Mouse (Mus musculus) E14TG2a.4 (cell line): ENCODE data around the gene Ywhaq.

ENCODE experiments used
- H3K27me3 ChIP-seq: 2 replicates; pipeline ENCODE4 v1.6.1; 2014; ENCODE audit warnings: low read length, control low read depth; ENCODE audit not compliant: insufficient read depth
- H3K36me3 ChIP-seq: 2 replicates; pipeline ENCODE4 v1.6.1; 2014; ENCODE audit warnings: low read length, control low read depth; ENCODE audit not compliant: insufficient read depth
- H3K4me1 ChIP-seq: replicated peaks from 2 replicates; pipeline ENCODE4 v1.6.1; 2014; ENCODE audit warnings: low read depth, low read length, control low read depth
- H3K4me3 ChIP-seq: replicated peaks from 2 replicates; pipeline ENCODE4 v1.5.1; 2014; ENCODE audit warnings: mild to moderate bottlenecking, low read length
- H3K9me3 ChIP-seq: 2 replicates; pipeline ENCODE4 v1.6.1; 2014; ENCODE audit warnings: low read length, control low read depth
- CTCF ChIP-seq: conservative IDR thresholded peaks from 2 replicates; pipeline ENCODE4 v1.5.1; 2014; ENCODE audit warnings: low read length
- NANOG ChIP-seq: IDR thresholded peaks from 2 replicates; pipeline ENCODE4 v1.6.1; 2014; ENCODE audit warnings: borderline replicate concordance, low read length, mixed read lengths
- POU5F1 ChIP-seq: IDR thresholded peaks from 2 replicates; pipeline ENCODE4 v1.6.1; 2014; ENCODE audit warnings: low read length, borderline replicate concordance

Ywhaq gene

GRCm38 (mm10) chr12:21368376-21369086 is 48.9 kb downstream of the Ywhaq start:
- Histone ChIP-seq H3K4me3 (no peak overlapping the region), H3K27me3 (no peaks in the 10 kb centered on the region), H3K4me1 (peaks cover 43% of the 10 kb centered on the region), H3K36me3 (peaks cover 15% of the 10 kb centered on the region), H3K9me3 (no peaks in the 10 kb centered on the region)
- no peak for TF ChIP-seq POU5F1
- TF ChIP-seq CTCF: no peak
- TF ChIP-seq NANOG: no peak

GRCm38 (mm10) chr12:21364624-21365435 is 52.6 kb downstream of the Ywhaq start:
- Histone ChIP-seq H3K27me3 (no peaks in the 10 kb centered on the region), H3K4me1 (peaks cover 42% of the 10 kb centered on the region), H3K4me3 (no peak overlapping the region), H3K36me3 (peaks cover 20% of the 10 kb centered on the region), H3K9me3 (no peaks in the 10 kb centered on the region)
- TF ChIP-seq CTCF: no peak
- TF ChIP-seq NANOG: no peak
- TF ChIP-seq POU5F1: no peak

- no peak overlapping the region for H3K4me3 ChIP-seq
- TF ChIP-seq CTCF (no peak), NANOG (no peak), POU5F1 (no peak)
These were observed 54.2 kb downstream of the Ywhaq start for GRCm38 (mm10) chr12:21363195-21363594.

GRCm38 (mm10) chr12:21362686-21363085 is 54.8 kb downstream of the Ywhaq start:
- H3K4me3 ChIP-seq: no peak overlapping the region
- H3K36me3 ChIP-seq: peaks cover 22% of the 10 kb centered on the region
- H3K27me3 ChIP-seq: no peaks in the 10 kb centered on the region
- no peaks in the 10 kb centered on the region for H3K9me3 ChIP-seq
- H3K4me1 ChIP-seq: peaks cover 28% of the 10 kb centered on the region
- no peak for TF ChIP-seq CTCF
- TF ChIP-seq POU5F1: no peak
- no peak for TF ChIP-seq NANOG

More at GRCm38 (mm10) chr12:21363195-21363594, 54.2 kb downstream of the Ywhaq start:
- no peaks in the 10 kb centered on the region for H3K27me3 ChIP-seq
- peaks cover 29% of the 10 kb centered on the region for H3K4me1 ChIP-seq
- peaks cover 21% of the 10 kb centered on the region for H3K36me3 ChIP-seq
- no peaks in the 10 kb centered on the region for H3K9me3 ChIP-seq

- peaks cover 18% of the 10 kb centered on the region for H3K4me1 ChIP-seq
- no peak for TF ChIP-seq NANOG
- TF ChIP-seq POU5F1: no peak
- no peak for TF ChIP-seq CTCF
These were observed 63.8 kb downstream of the Ywhaq start for GRCm38 (mm10) chr12:21353681-21354080.

GRCm38 (mm10) chr12:21350113-21350876 is 67.1 kb downstream of the Ywhaq start:
- Histone ChIP-seq H3K36me3 (peaks cover 74% of the 10 kb centered on the region), H3K9me3 (peaks cover 17% of the 10 kb centered on the region), H3K4me1 (peaks cover 18% of the 10 kb centered on the region), H3K27me3 (no peaks in the 10 kb centered on the region), H3K4me3 (no peak overlapping the region)
- TF ChIP-seq CTCF (no peak), NANOG (peak; percentile 62; the same call in 1 of the 2 replicates)

More at GRCm38 (mm10) chr12:21353681-21354080, 63.8 kb downstream of the Ywhaq start:
- Histone ChIP-seq H3K36me3 (peaks cover 58% of the 10 kb centered on the region), H3K4me3 (no peak overlapping the region), H3K9me3 (peaks cover 17% of the 10 kb centered on the region), H3K27me3 (no peaks in the 10 kb centered on the region)

- H3K9me3 ChIP-seq: peaks cover 10% of the 10 kb centered on the region
- H3K4me1 ChIP-seq: peaks cover 18% of the 10 kb centered on the region
- no peak overlapping the region for H3K4me3 ChIP-seq
- TF ChIP-seq POU5F1 (no peak), NANOG (no peak)
- peaks cover 63% of the 10 kb centered on the region for H3K36me3 ChIP-seq
- H3K27me3 ChIP-seq: no peaks in the 10 kb centered on the region
These were observed 70.5 kb downstream of the Ywhaq start for GRCm38 (mm10) chr12:21346972-21347371.

GRCm38 (mm10) chr12:21340674-21341073 is 76.8 kb downstream of the Ywhaq start:
- no peaks in the 10 kb centered on the region for H3K27me3 ChIP-seq
- H3K4me1 ChIP-seq: no peaks in the 10 kb centered on the region
- H3K36me3 ChIP-seq: peaks cover 72% of the 10 kb centered on the region
- no peak overlapping the region for H3K4me3 ChIP-seq
- H3K9me3 ChIP-seq: no peaks in the 10 kb centered on the region
- TF ChIP-seq CTCF (no peak), POU5F1 (no peak), NANOG (no peak)
